Mouse (Mus musculus) heart, postnatal 0 days (tissue): ENCODE data around the gene Maml1.

Experiments
- CTCF ChIP-seq: IDR thresholded peaks from 2 replicates; pipeline ENCODE4 v1.5.1; 2016; ENCODE audit warnings: antibody characterized with exemption, control low read depth, low read depth
- EP300 ChIP-seq: IDR thresholded peaks from 2 replicates; pipeline ENCODE4 v1.6.1; 2016; ENCODE audit warnings: antibody characterized with exemption, low read depth

- TF ChIP-seq CTCF (no peak), EP300 (no peak)
These were observed 82.0 kb downstream of the Maml1 start for GRCm38 (mm10) chr11:50210101-50210504.
